Mouse (Mus musculus): ENCODE measurements around the gene Tnk2.

The Tnk2 gene

DNA sequence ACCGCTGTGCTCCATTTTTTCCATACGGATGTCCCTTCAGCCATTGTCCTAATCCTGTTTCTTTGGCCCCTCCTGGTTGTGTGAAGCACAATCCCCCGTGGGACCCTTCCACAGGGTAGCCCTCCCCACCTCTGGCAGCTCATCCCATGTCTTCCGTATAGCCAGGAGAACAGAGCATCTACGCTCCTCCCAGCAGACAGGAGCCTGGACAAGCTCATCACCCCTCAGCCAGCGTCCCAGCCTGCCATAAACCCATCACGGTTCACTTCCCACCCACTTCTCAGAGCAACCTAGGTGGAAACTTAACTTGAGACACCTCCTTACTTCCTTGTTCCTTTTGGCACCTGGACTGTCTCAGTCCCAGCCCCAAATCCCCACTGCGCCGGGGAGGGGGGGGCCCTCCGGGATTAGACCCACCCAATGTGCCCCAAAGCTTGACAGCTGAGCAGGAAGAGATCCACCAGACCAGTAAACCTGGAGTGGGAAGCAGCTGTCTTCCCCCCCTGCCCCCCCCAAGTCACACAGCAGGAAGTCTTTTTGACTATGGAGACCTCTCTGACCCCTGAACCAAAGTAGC lies 64.9 kb downstream of the Tnk2 start:
- DNase-seq (ENCODE audit: low read depth in 2 of 2, low spot score in 2 of 2), result no peak

DNA sequence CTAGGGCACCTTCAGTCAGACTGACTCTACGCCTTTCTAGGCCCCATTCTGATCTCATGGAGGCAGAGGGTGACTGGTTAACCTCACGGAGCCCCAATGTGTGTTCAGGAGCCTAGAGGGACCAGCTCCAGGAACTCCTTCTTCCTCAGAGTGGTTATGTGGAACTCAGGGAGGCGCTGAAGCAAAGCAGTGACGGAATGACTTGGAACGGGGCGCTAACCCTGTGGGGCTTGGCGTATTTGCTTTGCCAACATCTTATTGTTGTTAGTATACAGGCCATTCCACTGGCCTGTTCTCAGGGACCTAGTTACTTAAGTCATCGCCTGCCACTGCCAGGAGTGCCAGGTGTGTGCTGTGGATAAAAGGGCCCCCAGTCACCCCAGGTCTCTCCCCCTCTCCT lies 65.4 kb downstream of the Tnk2 start:
- no peak for DNase-seq (ENCODE audit: low read depth in 2 of 2, low spot score in 2 of 2)

DNA sequence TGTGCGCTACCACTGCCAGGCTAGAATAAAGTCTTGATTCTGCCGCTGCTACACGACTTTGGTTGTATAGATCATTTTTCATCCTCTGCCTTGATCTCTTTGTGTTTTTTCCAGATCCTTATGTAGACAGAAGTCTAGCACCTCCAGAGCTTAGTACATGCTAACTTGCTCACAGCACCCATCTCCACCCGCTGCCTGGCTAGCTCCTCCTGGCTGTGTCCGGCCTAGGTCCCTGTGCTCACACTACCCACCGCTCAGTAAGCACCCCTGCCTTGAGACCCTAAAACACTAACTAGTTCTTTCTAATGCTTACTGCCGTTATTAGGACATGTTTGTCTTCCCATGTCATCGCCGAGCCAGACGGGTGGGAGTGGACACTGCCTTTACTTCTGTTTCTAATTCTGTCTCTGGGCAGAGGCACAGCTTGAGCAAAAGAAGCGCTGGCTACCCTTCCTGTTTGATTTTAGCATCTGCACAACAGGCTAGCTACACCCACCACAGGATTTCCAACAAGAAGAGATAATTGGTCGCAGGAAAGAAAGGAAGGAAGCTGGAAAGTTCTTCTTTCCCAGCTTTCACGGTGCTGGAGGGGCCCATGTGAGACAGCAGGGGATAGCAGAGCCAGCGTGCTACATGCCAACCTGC lies 66.9 kb downstream of the Tnk2 start:
- no peak for DNase-seq (ENCODE audit: low read depth in 2 of 2, low spot score in 2 of 2)

DNA sequence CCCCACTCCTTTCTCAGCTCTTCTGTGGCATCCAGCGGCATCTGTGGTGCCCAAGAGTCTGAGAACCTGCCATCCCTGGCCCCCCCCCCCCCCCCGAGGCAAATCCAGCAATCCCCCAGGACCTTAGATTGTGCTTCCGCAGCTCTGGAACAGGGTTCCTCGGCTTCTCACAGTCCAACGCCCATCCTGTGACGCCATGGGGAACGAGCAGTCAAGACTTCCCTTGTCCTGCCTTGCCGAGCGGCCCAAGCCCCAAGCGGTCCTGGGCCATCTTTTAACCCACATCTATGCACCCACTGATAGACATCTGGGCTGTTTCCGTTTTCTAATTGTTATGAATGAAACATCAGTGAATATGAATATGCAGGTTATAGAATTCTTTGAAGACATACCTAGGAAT lies 68.5 kb downstream of the Tnk2 start:
- no peak for DNase-seq (ENCODE audit: low read depth in 2 of 2, low spot score in 2 of 2)

DNA sequence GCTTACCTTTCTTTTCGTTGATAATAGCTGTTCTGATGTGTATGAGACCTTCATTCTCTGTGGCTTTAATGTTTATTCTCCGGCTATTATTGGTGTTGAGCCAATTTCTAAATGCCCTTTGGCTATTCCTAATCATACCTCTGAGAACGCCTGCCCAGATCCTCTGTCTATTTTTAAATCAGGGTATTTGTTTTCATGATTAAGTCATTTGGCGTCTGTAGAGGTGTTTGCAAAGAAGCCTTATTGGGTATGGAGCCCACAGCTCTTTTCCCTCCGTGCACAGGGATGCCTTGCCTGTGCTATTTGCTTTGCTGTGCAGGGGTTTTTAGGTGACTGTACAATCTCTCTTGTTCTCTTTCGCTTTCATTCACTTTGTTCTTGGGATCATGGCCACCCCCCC lies 69.9 kb downstream of the Tnk2 start:
- no peak for DNase-seq (ENCODE audit: low read depth in 2 of 2, low spot score in 2 of 2)

DNA sequence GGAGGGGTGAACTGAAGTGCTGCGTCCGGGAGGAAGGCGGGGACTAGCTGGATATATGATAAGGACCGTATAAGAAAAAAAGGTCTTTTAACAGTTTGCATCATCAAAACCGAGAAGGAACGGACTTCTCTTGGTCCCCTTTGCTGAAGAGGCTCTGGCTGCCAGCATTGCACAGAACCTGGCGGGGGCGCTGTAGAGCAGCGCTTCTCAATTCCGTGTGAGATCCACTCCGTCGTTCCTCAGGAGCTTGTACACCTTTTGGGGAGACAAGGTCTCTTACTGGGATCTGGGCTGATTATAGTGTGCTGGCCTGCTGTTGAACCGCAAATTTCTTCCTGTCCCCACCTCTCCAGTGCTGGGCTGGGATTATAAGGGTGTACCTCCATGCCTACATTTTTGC lies 71.7 kb downstream of the Tnk2 start:
- DNase-seq (ENCODE audit: low read depth in 2 of 2, low spot score in 2 of 2), result no peak

- no peak for DNase-seq (ENCODE audit: low read depth in 2 of 2, low spot score in 2 of 2)
These were observed 79.5 kb downstream of the Tnk2 start for GRCm38 (mm10) chr16:32723163-32723562.

- no peak for DNase-seq (ENCODE audit: low read depth in 2 of 2, low spot score in 2 of 2)
These were observed 80.1 kb downstream of the Tnk2 start for GRCm38 (mm10) chr16:32723767-32724166.

- DNase-seq (ENCODE audit: low read depth in 2 of 2, low spot score in 2 of 2), result no peak
These were observed 80.6 kb downstream of the Tnk2 start for GRCm38 (mm10) chr16:32724259-32724658.

GRCm38 (mm10) chr16:32726501-32726900 lies 82.8 kb downstream of the Tnk2 start:
- DNase-seq (ENCODE audit: low read depth in 2 of 2, low spot score in 2 of 2), result no peak

- DNase-seq (ENCODE audit: low read depth in 2 of 2, low spot score in 2 of 2), result no peak
These were observed 84.6 kb downstream of the Tnk2 start for GRCm38 (mm10) chr16:32728240-32728639.

GRCm38 (mm10) chr16:32728730-32729129 lies 85.1 kb downstream of the Tnk2 start:
- DNase-seq (ENCODE audit: low read depth in 2 of 2, low spot score in 2 of 2), result no peak

Measured in CD8-positive naive resting alpha-beta T cell, adult 2 months (primary cell).